Mouse (Mus musculus) liver, postnatal 0 days (tissue): Measurements from ENCODE around the gene Naa40. TPM values are rescaled to one million over a fixed set of nuclear protein-coding genes. Genes with fewer than 3 reads are reported as not detected.

Source experiments
- ATAC-seq: fragments of 200-750 bp; cut with Nextera tagmentation; 2 replicates; pipeline ENCODE4 v1.8.0; 2017; ENCODE audit warnings: mild to moderate bottlenecking, moderate library complexity
- DNase-seq: peaks from one replicate; pipeline ENCODE4 v3.0.0-alpha.2; 2016
- H3K27ac ChIP-seq: fragments of 300-500 bp; sonication (generic); 2 replicates; pipeline ENCODE4 v1.5.1; 2014; ENCODE audit warnings: antibody characterized with exemption, moderate library complexity, mild to moderate bottlenecking, low read depth
- H3K27me3 ChIP-seq: fragments of 300-500 bp; sonication (generic); 2 replicates; pipeline ENCODE4 v1.6.1; 2014; ENCODE audit warnings: low read length, control low read depth, mixed read lengths; ENCODE audit not compliant: insufficient read depth
- H3K36me3 ChIP-seq: fragments of 300-500 bp; sonication (generic); replicated peaks from 2 replicates; pipeline ENCODE4 v1.6.1; 2014; ENCODE audit warnings: mild to moderate bottlenecking, control low read depth, low read length, moderate library complexity, mixed read lengths; ENCODE audit not compliant: insufficient read depth
- H3K4me1 ChIP-seq: fragments of 300-500 bp; sonication (generic); 2 replicates; pipeline ENCODE4 v1.6.1; 2014; ENCODE audit warnings: antibody characterized with exemption, mild to moderate bottlenecking, control low read depth; ENCODE audit not compliant: insufficient read depth
- H3K4me2 ChIP-seq: fragments of 300-500 bp; sonication (generic); 2 replicates; pipeline ENCODE4 v1.6.1; 2014; ENCODE audit warnings: low read depth, mild to moderate bottlenecking, low read length, moderate library complexity, mixed read lengths
- H3K4me3 ChIP-seq: fragments of 300-500 bp; sonication (generic); 2 replicates; pipeline ENCODE4 v1.5.1; 2014; ENCODE audit warnings: low read depth, low read length
- H3K9ac ChIP-seq: fragments of 300-500 bp; sonication (generic); replicated peaks from 2 replicates; pipeline ENCODE4 v1.6.1; 2014; ENCODE audit warnings: mild to moderate bottlenecking, moderate library complexity
- H3K9me3 ChIP-seq: fragments of 300-500 bp; sonication (generic); 2 replicates; pipeline ENCODE4 v1.6.1; 2016; ENCODE audit warnings: mild to moderate bottlenecking, control low read depth, low read length, mixed read lengths
- CTCF ChIP-seq: sonication (generic); IDR thresholded peaks from 2 replicates; pipeline ENCODE4 v1.5.1; 2016; ENCODE audit warnings: antibody characterized with exemption, low read depth
- EP300 ChIP-seq: IDR thresholded peaks from 2 replicates; pipeline ENCODE4 v1.6.1; 2016; ENCODE audit warnings: antibody characterized with exemption, low read depth, mild to moderate bottlenecking
- WGBS: fragments of 180-500 bp; shearing (Covaris S2); extraction: QIAGEN DNeasy Blood & Tissue Kit; methylation state at CpG from one replicate; pipeline ENCODE4 v1.1.7; 2014; ENCODE audit not compliant: insufficient replicate concordance; 5-methylcytosine and 5-hydroxymethylcytosine counted together
- polyA plus RNA-seq: library from polyadenylated mRNA; unstranded; fragments of >200 nt; fragmentation: Nextera tagmentation; extraction: Ambion mirVana; gene quantifications from 2 replicates; pipeline ENCODE4 v1.2.1, GENCODE M21; 2015

Gene Naa40
- polyA plus RNA-seq, 1 experiment from 2014 or later = 16.5 TPM

- Histone ChIP-seq H3K9me3 (no peaks in the 10 kb centered on the region), H3K27me3 (no peaks in the 10 kb centered on the region), H3K4me2 (no peak overlapping the region), H3K9ac (no peak overlapping the region), H3K4me1 (no peaks in the 10 kb centered on the region; the same call in none of the 2 replicates), H3K27ac (no peak overlapping the region), H3K36me3 (peaks cover 58% of the 10 kb centered on the region), H3K4me3 (no peak overlapping the region)
- ATAC-seq = no peak
- no peak for DNase-seq
- WGBS = 88% methylated on average over 13 of the region's 13 CpGs
- TF ChIP-seq CTCF (no peak), EP300 (no peak)
Observed at GRCm38 (mm10) chr19:7199089-7199488, 41.9 kb downstream of the Naa40 start.

- no peaks in the 10 kb centered on the region for H3K27me3 ChIP-seq
- DNase-seq = no peak
- H3K9ac ChIP-seq = no peak overlapping the region
- no peak for ATAC-seq
- H3K36me3 ChIP-seq = peaks cover 42% of the 10 kb centered on the region
- H3K4me3 ChIP-seq = no peak overlapping the region
- no peak overlapping the region for H3K27ac ChIP-seq
- TF ChIP-seq CTCF (no peak), EP300 (no peak)
- H3K4me1 ChIP-seq = peaks cover 8% of the 10 kb centered on the region
- WGBS = 88% methylated on average over 9 of the region's 9 CpGs
- H3K9me3 ChIP-seq = no peaks in the 10 kb centered on the region
- no peak overlapping the region for H3K4me2 ChIP-seq
Observed at GRCm38 (mm10) chr19:7197445-7197844, 43.5 kb downstream of the Naa40 start.

GRCm38 (mm10) chr19:7196741-7197270 lies 44.2 kb downstream of the Naa40 start:
- Histone ChIP-seq H3K4me2 (no peak overlapping the region), H3K9me3 (no peaks in the 10 kb centered on the region), H3K4me1 (peaks cover 12% of the 10 kb centered on the region), H3K36me3 (peaks cover 39% of the 10 kb centered on the region), H3K27me3 (no peaks in the 10 kb centered on the region), H3K4me3 (no peak overlapping the region), H3K9ac (no peak overlapping the region), H3K27ac (no peak overlapping the region)
- TF ChIP-seq CTCF (no peak), EP300 (no peak)
- ATAC-seq = peak; percentile 26; the same call in 1 of the 2 replicates
- peak; percentile 43 for DNase-seq
- WGBS = 50% methylated on average over 17 of the region's 17 CpGs

- 26% methylated on average over 33 of the region's 33 CpGs for WGBS
- peak; percentile 28; the same call in 1 of the 2 replicates for ATAC-seq
- Histone ChIP-seq H3K4me3 (no peak overlapping the region), H3K4me2 (no peak overlapping the region), H3K27me3 (no peaks in the 10 kb centered on the region), H3K4me1 (peaks cover 17% of the 10 kb centered on the region), H3K9me3 (no peaks in the 10 kb centered on the region), H3K27ac (no peak overlapping the region), H3K9ac (no peak overlapping the region), H3K36me3 (peaks cover 34% of the 10 kb centered on the region)
- peak; percentile 73 for DNase-seq
- TF ChIP-seq CTCF (peak; percentile 93), EP300 (no peak)
Observed at GRCm38 (mm10) chr19:7195900-7196728, 44.9 kb downstream of the Naa40 start.

DNA sequence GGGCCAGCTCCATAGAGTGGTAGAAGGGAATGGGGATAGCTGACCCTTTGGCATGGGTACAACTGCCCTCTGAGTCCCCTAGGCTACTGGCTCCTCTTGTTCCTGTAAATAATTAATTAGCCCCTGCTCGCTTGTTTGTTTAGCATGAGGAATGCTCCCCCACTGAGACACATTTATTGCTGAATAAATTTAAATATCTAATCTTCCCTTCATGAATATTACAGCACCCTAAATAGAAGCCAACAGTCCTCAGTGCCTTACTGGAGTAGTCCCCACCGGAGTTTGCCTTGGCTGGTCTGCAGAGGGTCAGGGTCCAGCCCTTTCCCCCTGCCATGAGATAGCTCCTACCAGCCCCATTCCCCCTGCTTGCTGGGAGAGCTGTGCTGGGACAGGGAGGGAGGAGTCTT lies 48.4 kb downstream of the Naa40 start:
- WGBS = 60% methylated on average over 2 of the region's 2 CpGs
- H3K4me2 ChIP-seq = no peak overlapping the region
- H3K9me3 ChIP-seq = no peaks in the 10 kb centered on the region
- peaks cover 2% of the 10 kb centered on the region; the same call in 1 of the 2 replicates for H3K36me3 ChIP-seq
- H3K27me3 ChIP-seq = no peaks in the 10 kb centered on the region
- peak overlapping the region; percentile 55 for H3K27ac ChIP-seq
- H3K9ac ChIP-seq = no peak overlapping the region
- H3K4me3 ChIP-seq = no peak overlapping the region
- peaks cover 17% of the 10 kb centered on the region for H3K4me1 ChIP-seq
- DNase-seq = no peak
- ATAC-seq = peak; percentile 68
- TF ChIP-seq CTCF = no peak
- no peak for TF ChIP-seq EP300

DNA sequence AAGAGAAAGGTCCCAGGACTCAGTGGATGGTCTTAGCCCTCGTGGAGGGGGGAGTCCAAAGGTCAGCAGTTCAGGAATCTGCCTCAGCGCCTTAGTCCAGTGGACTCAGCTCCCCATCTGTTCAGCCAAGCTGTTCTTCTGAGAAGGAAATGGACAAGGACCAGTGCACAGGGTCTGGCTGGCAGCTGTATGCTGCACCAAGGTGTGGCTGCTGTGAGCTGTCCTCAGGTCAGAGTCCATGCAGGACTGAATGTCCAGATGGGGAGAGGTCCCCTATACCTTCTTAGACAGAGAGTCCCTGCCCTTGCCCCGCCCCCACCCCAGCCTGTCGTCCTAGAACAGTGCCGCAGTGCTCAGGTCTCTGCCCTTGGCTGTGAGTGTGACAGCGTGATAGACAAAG lies 49.3 kb downstream of the Naa40 start:
- Histone ChIP-seq H3K4me1 (peaks cover 17% of the 10 kb centered on the region), H3K9me3 (no peaks in the 10 kb centered on the region), H3K27me3 (no peaks in the 10 kb centered on the region), H3K4me2 (no peak overlapping the region), H3K4me3 (no peak overlapping the region), H3K36me3 (no peaks in the 10 kb centered on the region), H3K9ac (no peak overlapping the region), H3K27ac (peak overlapping the region; percentile 55)
- DNase-seq (no peak), ATAC-seq (no peak)
- no peak for TF ChIP-seq CTCF
- no peak for TF ChIP-seq EP300
- WGBS = 35% methylated on average over 6 of the region's 6 CpGs
